Mouse (Mus musculus) effector memory CD4-positive, alpha-beta T cell, adult 7 months (primary cell): Measurements from ENCODE around the gene Gm9944. TPM values are rescaled to one million over a fixed set of nuclear protein-coding genes. Genes with fewer than 3 reads are reported as not detected.

Experiments
- polyA plus RNA-seq: library from polyadenylated mRNA; unstranded; fragments of 100-300 nt; shearing (Covaris generic); gene quantifications from one replicate; pipeline ENCODE4 v1.2.1, GENCODE M21; 2017

Gm9944 gene
- polyA plus RNA-seq: not detected

DNA sequence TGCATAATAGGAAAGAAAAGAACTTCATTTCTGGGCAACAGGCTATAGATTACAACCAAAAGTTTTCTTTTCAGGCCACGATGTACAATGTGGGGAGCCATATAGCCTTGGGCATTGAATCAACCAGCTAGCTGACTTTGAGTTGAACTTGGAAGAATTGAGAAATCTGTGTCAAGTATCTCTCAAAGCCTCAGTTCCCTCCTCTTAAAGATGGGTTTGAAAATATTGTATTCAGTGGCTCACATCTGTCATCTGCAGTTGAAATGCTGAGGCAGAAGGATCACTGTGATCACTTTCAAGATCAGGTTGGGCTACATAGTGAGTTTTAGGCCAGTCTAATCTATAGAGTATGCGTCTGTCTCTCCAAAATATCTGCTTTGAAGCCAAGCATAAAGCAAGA lies at the start of gene Gm9944:
Gm9944 (minus strand) TSS at position 101 of the 400 bp plus-strand sequence.

DNA sequence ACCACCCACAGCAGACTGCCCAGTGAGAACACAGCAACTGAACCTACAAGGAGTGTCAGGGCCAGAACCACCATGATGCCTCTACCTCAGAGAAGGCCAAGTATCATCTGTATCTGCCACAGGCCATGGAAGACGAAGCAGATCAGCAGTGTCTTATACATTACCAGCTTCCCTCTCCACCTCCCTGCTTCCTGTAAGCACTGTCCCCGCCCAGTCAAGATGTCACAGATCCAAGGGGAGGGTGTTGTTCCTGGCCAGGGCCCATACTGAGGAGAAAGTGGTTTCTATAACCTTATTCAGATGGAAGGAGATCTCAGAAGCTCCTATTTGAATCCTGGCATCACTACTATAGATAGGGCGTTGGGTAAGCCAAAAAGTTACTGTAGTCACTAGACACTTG lies 10.5 kb upstream of the Gm9944 start, which contains the start of gene Aadacl3:
Aadacl3 (minus strand) TSS at position 101 of the 400 bp plus-strand sequence.

DNA sequence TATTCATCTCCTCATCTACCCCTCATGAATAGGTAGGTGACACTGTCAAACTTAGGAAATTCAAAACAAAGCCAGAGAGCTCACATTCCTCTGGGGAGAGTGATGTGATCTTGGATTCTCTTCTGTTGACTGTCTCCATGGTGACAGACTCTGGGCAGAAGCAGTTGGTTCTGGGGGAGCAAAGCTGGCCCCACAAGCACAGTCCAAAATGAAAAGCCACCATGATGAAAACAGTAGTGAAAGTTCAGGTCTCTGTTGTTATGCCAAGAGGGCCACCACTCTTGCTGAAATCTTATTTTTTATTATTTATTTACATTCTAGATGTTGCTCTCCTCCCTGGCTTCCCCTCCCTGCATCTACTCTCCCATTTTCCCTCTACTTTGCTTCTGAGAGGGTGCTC lies 14.4 kb downstream of the Gm9944 start, which contains the start of gene 1700012P22Rik:
1700012P22Rik (minus strand) TSS at position 101 of the 400 bp plus-strand sequence.

DNA sequence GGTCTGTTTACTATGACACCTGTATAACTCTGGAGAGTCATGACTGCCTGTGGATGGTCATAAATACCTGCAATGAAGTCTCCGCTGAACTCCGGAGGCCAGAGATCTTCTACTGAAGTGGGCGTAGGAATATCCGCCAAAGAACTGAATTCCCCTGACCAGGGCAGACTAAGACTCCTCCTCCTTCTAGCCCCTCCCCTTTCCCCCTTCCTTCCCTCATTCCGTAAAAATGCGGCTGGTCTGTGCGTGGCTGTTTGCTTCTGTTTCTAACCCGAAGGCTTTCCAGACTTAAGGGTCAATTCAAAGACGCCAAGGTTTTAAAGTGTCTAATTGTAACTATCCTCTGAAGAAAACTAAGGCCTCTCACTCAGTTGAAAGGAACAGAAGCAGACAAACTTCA lies 44.8 kb downstream of the Gm9944 start, which contains the start of gene Pramef12:
Pramef12 (minus strand) TSS at position 175 of the 400 bp plus-strand sequence.

Other genes with a start within 250 kb of the Gm9944 start
- 0.29 TPM for gene C87977, start 240.0 kb downstream of the Gm9944 start, polyA plus RNA-seq
- gene Pramel5, start 172.8 kb downstream of the Gm9944 start, polyA plus RNA-seq: not detected
- not detected for gene Gm13128, start 123.1 kb downstream of the Gm9944 start, polyA plus RNA-seq
- 0.21 TPM for gene Gm13119, start 95.4 kb downstream of the Gm9944 start, polyA plus RNA-seq
- not detected for gene Pramef20, start 75.4 kb downstream of the Gm9944 start, polyA plus RNA-seq
- not detected for gene Pramef12, start 44.9 kb downstream of the Gm9944 start, polyA plus RNA-seq
- gene 1700012P22Rik, start 14.5 kb downstream of the Gm9944 start, polyA plus RNA-seq: not detected
- not detected for gene Aadacl3, start 10.4 kb upstream of the Gm9944 start, polyA plus RNA-seq
- not detected for gene 9430007A20Rik, start 66.5 kb upstream of the Gm9944 start, polyA plus RNA-seq
- gene Gm13124, start 111.8 kb upstream of the Gm9944 start, polyA plus RNA-seq: not detected
- gene Aadacl4, start 160.4 kb upstream of the Gm9944 start, polyA plus RNA-seq: not detected
- gene Gm436, start 233.1 kb upstream of the Gm9944 start, polyA plus RNA-seq: not detected